8 mouse cellular contexts compared by ENCODE assay signal in the genomic region with DNA sequence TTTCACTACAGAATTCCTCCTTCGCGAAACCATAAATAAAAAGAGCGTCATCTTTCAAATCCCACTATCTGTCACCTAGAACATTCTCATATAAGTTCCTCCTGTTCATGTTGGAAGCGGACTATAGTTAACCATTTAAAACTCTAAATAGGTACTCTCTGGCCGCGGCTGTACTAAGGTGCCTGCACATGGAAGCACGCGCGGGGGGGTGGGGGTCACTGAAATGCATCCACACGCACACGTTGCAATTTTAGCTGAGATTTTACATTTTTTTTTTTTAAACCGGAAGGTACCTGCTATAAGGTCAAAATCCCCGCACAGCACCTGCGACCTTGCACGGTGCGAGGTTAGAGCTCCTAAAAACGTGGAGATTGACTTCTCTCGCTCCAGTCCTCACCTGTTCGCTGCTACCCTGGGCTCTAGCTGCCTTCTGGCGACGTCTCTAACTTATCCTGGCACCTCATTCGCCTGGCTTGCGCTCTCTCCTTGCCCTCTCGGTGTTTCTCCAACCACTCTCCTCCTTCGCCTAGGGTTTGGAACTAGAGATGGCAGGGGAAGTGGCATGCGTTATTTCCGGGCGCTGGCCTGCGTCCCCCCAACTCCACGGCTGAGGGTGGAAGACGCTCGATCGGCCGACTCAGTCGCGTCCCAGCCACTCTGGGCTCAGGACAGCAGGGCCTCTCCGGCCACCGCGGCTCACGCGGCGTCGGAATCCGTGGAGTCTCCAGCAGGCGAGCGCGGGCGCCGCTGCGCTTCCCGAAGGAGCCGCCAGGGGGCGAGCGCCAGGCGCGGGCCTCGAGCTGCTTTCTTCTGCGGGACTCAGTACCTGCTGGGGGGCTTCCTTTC. TPM values are rescaled to one million over a fixed set of nuclear protein-coding genes. Genes with fewer than 3 reads are reported as not detected.
A peak's percentile ranks its signal among the peaks of the same experiment; 100 is the strongest.
DNase-seq lines count a peak whose midpoint lies in the region; ATAC-seq and TF ChIP-seq lines count a peak whose summit lies in the region.

No protein-coding gene starts in this region.

- WGBS in forebrain, postnatal 0 days: 1% methylated on average over 58 of the region's 58 CpGs
- WGBS in liver, postnatal 0 days (ENCODE audit: insufficient replicate concordance): under 1% methylated on average over 58 of the region's 58 CpGs
- under 1% methylated on average over 58 of the region's 58 CpGs for WGBS in neural tube, embryonic 13.5 days
- WGBS in stomach, postnatal 0 days: under 1% methylated on average over 56 of the region's 58 CpGs

- peak overlapping the region; percentile 73 for H3K9ac ChIP-seq in forebrain, postnatal 0 days
- peak overlapping the region; percentile 72 for H3K9ac ChIP-seq in liver, postnatal 0 days (replicated peaks)
- peak overlapping the region; percentile 91 for H3K9ac ChIP-seq in neural tube, embryonic 13.5 days
- H3K9ac ChIP-seq in stomach, postnatal 0 days (ENCODE audit: low read length): peak overlapping the region; percentile 75

- no peak for TF ChIP-seq CTCF in E14TG2a.4 (conservative IDR thresholded peaks at IDR 0.05; ENCODE audit: low read length)
- peak; percentile 94 for TF ChIP-seq CTCF in forebrain, postnatal 0 days (IDR thresholded peaks at IDR 0.05; ENCODE audit: low read depth)
- TF ChIP-seq CTCF in liver, postnatal 0 days (IDR thresholded peaks at IDR 0.05; ENCODE audit: low read depth): peak; percentile 85
- TF ChIP-seq CTCF in stomach, postnatal 0 days (IDR thresholded peaks at IDR 0.05; ENCODE audit: low read depth): peak; percentile 91

- H3K9me3 ChIP-seq in E14TG2a.4 (ENCODE audit: low read length): no peaks in the 10 kb centered on the region
- H3K9me3 ChIP-seq in forebrain, postnatal 0 days (ENCODE audit: low read length): no peaks in the 10 kb centered on the region
- no peaks in the 10 kb centered on the region for H3K9me3 ChIP-seq in liver, postnatal 0 days (ENCODE audit: low read length)
- H3K9me3 ChIP-seq in neural tube, embryonic 13.5 days: no peaks in the 10 kb centered on the region
- no peaks in the 10 kb centered on the region for H3K9me3 ChIP-seq in stomach, postnatal 0 days (ENCODE audit: control insufficient read depth, low read length)

- no peaks in the 10 kb centered on the region for H3K27me3 ChIP-seq in E14TG2a.4 (ENCODE audit: insufficient read depth, low read length)
- H3K27me3 ChIP-seq in forebrain, postnatal 0 days (ENCODE audit: insufficient read depth, low read length): no peaks in the 10 kb centered on the region
- H3K27me3 ChIP-seq in liver, postnatal 0 days (ENCODE audit: insufficient read depth, low read length): no peaks in the 10 kb centered on the region
- H3K27me3 ChIP-seq in neural tube, embryonic 13.5 days: peaks cover 6% of the 10 kb centered on the region; the same call in 1 of the 2 replicates
- no peaks in the 10 kb centered on the region for H3K27me3 ChIP-seq in stomach, postnatal 0 days (ENCODE audit: control insufficient read depth, insufficient read depth, low read length)

- H3K27ac ChIP-seq in forebrain, postnatal 0 days (ENCODE audit: low read depth, low read length): peak overlapping the region; percentile 98
- peak overlapping the region; percentile 52 for H3K27ac ChIP-seq in liver, postnatal 0 days (ENCODE audit: low read depth)
- H3K27ac ChIP-seq in neural tube, embryonic 13.5 days (replicated peaks): peak overlapping the region; percentile 99
- peak overlapping the region; percentile 99 for H3K27ac ChIP-seq in stomach, postnatal 0 days (replicated peaks)

- peak; percentile 91 for DNase-seq in cerebellum, adult 11-12 months
- DNase-seq in forebrain, postnatal 0 days: peak; percentile 91
- peak; percentile 95 to 96 for DNase-seq in heart, postnatal 36 days
- DNase-seq in layer of hippocampus, adult 18-20 months (ENCODE audit: low spot score in 2 of 2): peak; percentile 85 to 95
- DNase-seq in liver, postnatal 0 days: peak; percentile 83
- DNase-seq in stomach, postnatal 0 days (ENCODE audit: low spot score): peak; percentile 89

- H3K36me3 ChIP-seq in E14TG2a.4 (ENCODE audit: insufficient read depth, low read length): peaks cover 16% of the 10 kb centered on the region
- no peaks in the 10 kb centered on the region for H3K36me3 ChIP-seq in forebrain, postnatal 0 days (ENCODE audit: insufficient read depth)
- no peaks in the 10 kb centered on the region for H3K36me3 ChIP-seq in liver, postnatal 0 days (replicated peaks; ENCODE audit: insufficient read depth, low read length)
- no peaks in the 10 kb centered on the region for H3K36me3 ChIP-seq in neural tube, embryonic 13.5 days
- H3K36me3 ChIP-seq in stomach, postnatal 0 days (ENCODE audit: control insufficient read depth, insufficient read depth, low read length): no peaks in the 10 kb centered on the region

- H3K4me1 ChIP-seq in E14TG2a.4 (replicated peaks; ENCODE audit: low read depth, low read length): peaks cover 39% of the 10 kb centered on the region
- 0 out of 2 replicates have a peak, but pooled peaks cover 3% of the 10 kb centered on the region for H3K4me1 ChIP-seq in forebrain, postnatal 0 days (ENCODE audit: insufficient read depth)
- peaks cover 7% of the 10 kb centered on the region; the same call in 1 of the 2 replicates for H3K4me1 ChIP-seq in liver, postnatal 0 days (ENCODE audit: insufficient read depth)
- H3K4me1 ChIP-seq in neural tube, embryonic 13.5 days (replicated peaks): peaks cover 22% of the 10 kb centered on the region
- H3K4me1 ChIP-seq in stomach, postnatal 0 days (replicated peaks; ENCODE audit: control insufficient read depth, insufficient read depth): no peaks in the 10 kb centered on the region

- H3K4me2 ChIP-seq in forebrain, postnatal 0 days (ENCODE audit: low read depth): peak overlapping the region; percentile 95
- H3K4me2 ChIP-seq in liver, postnatal 0 days (ENCODE audit: low read depth, low read length): peak overlapping the region; percentile 99
- H3K4me2 ChIP-seq in neural tube, embryonic 13.5 days: peak overlapping the region; percentile 98
- H3K4me2 ChIP-seq in stomach, postnatal 0 days (replicated peaks; ENCODE audit: low read depth): peak overlapping the region; percentile 75

- peak; percentile 7 for ATAC-seq in forebrain, postnatal 0 days
- ATAC-seq in liver, postnatal 0 days: peak; percentile 25
- peak; percentile 6 for ATAC-seq in neural tube, embryonic 13.5 days (ENCODE audit: low read depth)
- ATAC-seq in stomach, postnatal 0 days (ENCODE audit: low FRiP score, low TSS enrichment): peak; percentile 48

- peak overlapping the region; percentile 84 for H3K4me3 ChIP-seq in E14TG2a.4 (replicated peaks; ENCODE audit: low read length)
- H3K4me3 ChIP-seq in forebrain, postnatal 0 days (ENCODE audit: low read depth, low read length): peak overlapping the region; percentile 71
- H3K4me3 ChIP-seq in liver, postnatal 0 days (ENCODE audit: low read depth, low read length): peak overlapping the region; percentile 64
- peak overlapping the region; percentile 87 for H3K4me3 ChIP-seq in neural tube, embryonic 13.5 days
- H3K4me3 ChIP-seq in stomach, postnatal 0 days (ENCODE audit: low read depth, low read length): peak overlapping the region; percentile 60

- intact Hi-C loops in heart, postnatal 36 days (cut with DNase I): loop anchor here (1.0 to 10.0 kb wide), 8 partner anchors 166 to 724 kb away; a partner anchor contains a TSS

- TF ChIP-seq EP300 in liver, postnatal 0 days (IDR thresholded peaks at IDR 0.05; ENCODE audit: low read depth): no peak
- no peak for TF ChIP-seq EP300 in stomach, postnatal 0 days (optimal IDR thresholded peaks at IDR 0.05)

RNA-seq across cellular contexts. Expression of a gene that starts 1.9 kb away (rescaled TPM):
- 22.8 and 26.3 TPM in 2 replicates for total RNA-seq in forebrain, postnatal 0 days (2014; rRNA removed)
- 49.9 and 56.7 TPM in 2 replicates for polyA plus RNA-seq in forebrain, postnatal 0 days (2015; fragmentation: Nextera tagmentation; extraction: Ambion mirVana)
- 10 to 100 TPM; 27.5 to 30.4 TPM for total RNA-seq in heart, postnatal 36 days (2021)
- total RNA-seq in layer of hippocampus, adult 18-20 months (2021): 10 to 100 TPM; 68.3 to 71.6 TPM
- polyA plus RNA-seq in liver, postnatal 0 days (2015; fragmentation: Nextera tagmentation; extraction: Ambion mirVana): 6.0 and 6.1 TPM in 2 replicates
- polyA plus RNA-seq in neural tube, embryonic 13.5 days (2015; fragmentation: Nextera tagmentation; extraction: Ambion mirVana): 37.1 and 40.5 TPM in 2 replicates
- 45.8 and 49.2 TPM in 2 replicates for polyA plus RNA-seq in stomach, postnatal 0 days (2015; fragmentation: Nextera tagmentation; extraction: Ambion mirVana)

Comparison
In these comparisons a context has a peak if more than half of its experiments do, and no peak if none do; other contexts are left out.
1. Peak in every context shown above with its lines: DNase-seq, ATAC-seq, H3K4me3 ChIP-seq and H3K27ac ChIP-seq.